Mouse (Mus musculus) heart, adult 2 months (tissue): Measurements from ENCODE around the gene Cdkn1c.
A peak's percentile ranks its signal among the peaks of the same experiment; 100 is the strongest.

Source experiments
- CTCF ChIP-seq: fragments of 200-600 bp; IDR thresholded peaks from 2 replicates; pipeline ENCODE4 v1.8.1; 2022; ENCODE audit warnings: antibody characterized with exemption, mild to moderate bottlenecking, moderate library complexity
- POLR2A ChIP-seq: fragments of 200-500 bp; IDR thresholded peaks from 2 replicates; pipeline ENCODE4 v1.6.1; 2011; ENCODE audit warnings: mild to moderate bottlenecking, low read depth, low read length, control low read depth; ENCODE audit not compliant: insufficient read depth

DNA sequence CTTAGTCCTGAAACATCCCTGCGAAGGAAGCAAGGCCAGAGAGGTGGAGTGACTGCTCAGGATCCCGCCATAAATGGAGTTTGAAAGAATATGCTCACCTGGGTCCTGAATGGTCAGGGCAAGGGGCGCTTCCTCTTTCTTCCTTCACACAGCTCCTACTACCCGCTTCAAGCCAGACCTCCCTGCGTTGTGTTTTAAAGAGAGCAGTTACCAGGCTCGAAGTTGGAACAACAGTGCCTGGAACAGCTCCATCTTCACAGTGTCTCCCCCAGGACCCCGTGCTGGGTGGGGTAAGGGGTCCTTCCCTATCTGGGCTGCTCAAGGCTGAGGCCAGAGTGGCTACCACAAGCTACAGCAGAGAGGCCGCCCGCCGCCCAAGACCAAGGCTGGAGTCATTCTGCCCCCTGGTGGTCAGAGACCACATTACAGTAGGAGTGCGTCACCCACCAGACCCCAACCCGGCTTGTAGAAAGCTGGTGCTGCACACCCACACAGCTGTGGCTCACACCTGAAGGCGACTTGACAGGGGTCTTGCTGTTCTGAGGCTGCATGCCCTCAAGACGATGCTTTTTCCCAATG lies 5.3 kb upstream of the Cdkn1c start:
- TF ChIP-seq CTCF (peak; percentile 98), POLR2A (no peak)
